Mouse (Mus musculus): ENCODE measurements around the gene Brd3.

Brd3 gene

DNA sequence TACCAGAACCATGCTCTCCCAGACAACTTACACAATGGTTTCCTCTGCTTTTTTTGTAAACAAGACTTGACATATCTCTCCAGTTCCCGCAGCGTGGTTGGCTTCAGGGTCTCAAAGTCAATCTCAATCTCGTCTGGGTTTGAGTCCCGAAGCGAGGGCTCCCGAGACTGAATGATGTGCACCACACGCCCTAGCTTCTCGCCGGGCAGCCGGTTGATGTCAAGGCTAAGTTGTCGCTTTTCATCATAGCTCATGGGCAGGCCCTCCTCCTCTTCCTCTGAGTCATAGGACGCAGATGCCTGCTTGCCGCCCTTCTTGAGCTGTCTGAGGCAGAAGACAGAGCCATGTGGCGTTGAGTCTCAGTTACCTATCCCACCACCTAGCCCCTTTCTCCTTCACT lies 57.2 kb downstream of the Brd3 start:
- TF ChIP-seq POU5F1 (IDR thresholded peaks at IDR 0.05; ENCODE audit: borderline replicate concordance, low read length) (no peak), NANOG (IDR thresholded peaks at IDR 0.05; ENCODE audit: borderline replicate concordance, low read length) (no peak), CTCF (conservative IDR thresholded peaks at IDR 0.05; ENCODE audit: low read length) (no peak)
- Histone ChIP-seq H3K9me3 (ENCODE audit: low read length) (no peaks in the 10 kb centered on the region), H3K36me3 (ENCODE audit: insufficient read depth, low read length) (peaks cover 99% of the 10 kb centered on the region), H3K27me3 (ENCODE audit: insufficient read depth, low read length) (no peaks in the 10 kb centered on the region), H3K4me3 (replicated peaks; ENCODE audit: low read length) (no peak overlapping the region), H3K4me1 (replicated peaks; ENCODE audit: low read depth, low read length) (peaks cover 44% of the 10 kb centered on the region)

GRCm38 (mm10) chr2:27447782-27448181 lies 59.7 kb downstream of the Brd3 start:
- peaks cover 53% of the 10 kb centered on the region for H3K4me1 ChIP-seq (replicated peaks; ENCODE audit: low read depth, low read length)
- H3K9me3 ChIP-seq (ENCODE audit: low read length) = no peaks in the 10 kb centered on the region
- no peak overlapping the region for H3K4me3 ChIP-seq (replicated peaks; ENCODE audit: low read length)
- TF ChIP-seq CTCF (conservative IDR thresholded peaks at IDR 0.05; ENCODE audit: low read length) (peak; percentile 46), POU5F1 (IDR thresholded peaks at IDR 0.05; ENCODE audit: borderline replicate concordance, low read length) (no peak), NANOG (IDR thresholded peaks at IDR 0.05; ENCODE audit: borderline replicate concordance, low read length) (no peak)
- H3K36me3 ChIP-seq (ENCODE audit: insufficient read depth, low read length) = peaks cover 86% of the 10 kb centered on the region
- H3K27me3 ChIP-seq (ENCODE audit: insufficient read depth, low read length) = no peaks in the 10 kb centered on the region

DNA sequence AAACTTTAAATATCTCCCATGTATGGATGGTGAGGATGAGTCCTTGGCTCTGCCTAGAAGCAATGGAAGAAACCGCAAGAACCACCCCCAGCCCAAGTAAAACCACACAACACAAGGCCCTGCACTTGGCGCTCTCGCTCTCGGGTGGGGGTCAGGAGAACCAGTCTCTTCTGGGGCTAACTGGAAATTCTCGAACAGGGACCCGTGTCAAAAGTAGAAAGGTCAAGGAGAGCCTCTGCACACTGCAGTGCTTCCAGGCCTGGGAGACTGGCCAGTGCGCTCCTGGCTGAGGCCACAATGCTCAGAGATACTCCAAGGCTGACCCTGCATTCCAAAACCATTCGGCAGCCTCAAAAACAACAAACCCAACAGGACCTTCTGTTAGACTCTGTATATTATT lies 60.6 kb downstream of the Brd3 start:
- TF ChIP-seq CTCF (conservative IDR thresholded peaks at IDR 0.05; ENCODE audit: low read length) (no peak), POU5F1 (IDR thresholded peaks at IDR 0.05; ENCODE audit: borderline replicate concordance, low read length) (no peak), NANOG (IDR thresholded peaks at IDR 0.05; ENCODE audit: borderline replicate concordance, low read length) (no peak)
- H3K4me1 ChIP-seq (replicated peaks; ENCODE audit: low read depth, low read length) = peaks cover 54% of the 10 kb centered on the region
- H3K36me3 ChIP-seq (ENCODE audit: insufficient read depth, low read length) = peaks cover 77% of the 10 kb centered on the region
- no peaks in the 10 kb centered on the region for H3K27me3 ChIP-seq (ENCODE audit: insufficient read depth, low read length)
- H3K9me3 ChIP-seq (ENCODE audit: low read length) = no peaks in the 10 kb centered on the region
- H3K4me3 ChIP-seq (replicated peaks; ENCODE audit: low read length) = no peak overlapping the region

DNA sequence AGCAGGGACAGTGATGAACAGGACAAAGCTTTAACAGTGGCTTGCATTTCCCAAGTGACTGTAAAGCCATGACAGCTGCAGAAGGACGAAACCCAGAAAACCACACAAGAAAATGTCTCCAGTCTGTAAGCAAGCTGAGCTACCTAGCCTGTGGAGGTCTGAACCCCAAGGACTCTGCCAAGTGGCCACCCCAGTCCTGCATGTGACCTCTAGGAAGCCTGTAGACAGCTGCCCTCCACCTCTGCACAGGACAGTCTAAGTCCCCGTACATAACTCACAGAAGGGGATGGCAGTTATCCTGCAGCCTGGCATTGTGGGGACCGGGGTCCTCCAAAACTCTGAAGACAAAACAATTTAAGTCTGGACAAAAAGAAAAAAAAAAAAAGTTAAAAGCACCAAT lies 61.6 kb downstream of the Brd3 start:
- TF ChIP-seq NANOG (IDR thresholded peaks at IDR 0.05; ENCODE audit: borderline replicate concordance, low read length) = no peak
- TF ChIP-seq CTCF (conservative IDR thresholded peaks at IDR 0.05; ENCODE audit: low read length) = no peak
- no peak for TF ChIP-seq POU5F1 (IDR thresholded peaks at IDR 0.05; ENCODE audit: borderline replicate concordance, low read length)

DNA sequence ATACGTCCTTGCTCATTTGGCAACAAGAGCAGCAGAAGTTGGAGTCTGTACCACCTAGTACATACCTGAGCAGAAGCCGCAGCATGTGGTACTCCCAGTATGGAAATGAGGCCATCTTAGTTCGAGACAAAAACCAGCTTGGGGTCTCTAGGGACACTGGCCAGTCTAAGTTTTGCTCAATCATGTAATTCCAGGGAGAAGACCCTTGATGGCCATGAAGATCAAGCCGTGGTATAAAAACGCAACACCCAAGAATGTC lies 64.1 kb downstream of the Brd3 start:
- H3K4me1 ChIP-seq (replicated peaks; ENCODE audit: low read depth, low read length) = peaks cover 42% of the 10 kb centered on the region
- H3K9me3 ChIP-seq (ENCODE audit: low read length) = no peaks in the 10 kb centered on the region
- H3K27me3 ChIP-seq (ENCODE audit: insufficient read depth, low read length) = no peaks in the 10 kb centered on the region
- no peak for TF ChIP-seq POU5F1 (IDR thresholded peaks at IDR 0.05; ENCODE audit: borderline replicate concordance, low read length)
- TF ChIP-seq CTCF (conservative IDR thresholded peaks at IDR 0.05; ENCODE audit: low read length) = no peak
- TF ChIP-seq NANOG (IDR thresholded peaks at IDR 0.05; ENCODE audit: borderline replicate concordance, low read length) = no peak
- H3K36me3 ChIP-seq (ENCODE audit: insufficient read depth, low read length) = peaks cover 42% of the 10 kb centered on the region
- H3K4me3 ChIP-seq (replicated peaks; ENCODE audit: low read length) = peak overlapping the region; percentile 86

More for the DNA sequence above, 61.6 kb downstream of the Brd3 start:
- H3K27me3 ChIP-seq (ENCODE audit: insufficient read depth, low read length) = no peaks in the 10 kb centered on the region
- H3K9me3 ChIP-seq (ENCODE audit: low read length) = no peaks in the 10 kb centered on the region
- H3K4me3 ChIP-seq (replicated peaks; ENCODE audit: low read length) = no peak overlapping the region
- H3K4me1 ChIP-seq (replicated peaks; ENCODE audit: low read depth, low read length) = peaks cover 59% of the 10 kb centered on the region
- H3K36me3 ChIP-seq (ENCODE audit: insufficient read depth, low read length) = peaks cover 68% of the 10 kb centered on the region

- peaks cover 37% of the 10 kb centered on the region for H3K36me3 ChIP-seq (ENCODE audit: insufficient read depth, low read length)
- TF ChIP-seq POU5F1 (IDR thresholded peaks at IDR 0.05; ENCODE audit: borderline replicate concordance, low read length) = no peak
- no peak for TF ChIP-seq CTCF (conservative IDR thresholded peaks at IDR 0.05; ENCODE audit: low read length)
- no peaks in the 10 kb centered on the region for H3K9me3 ChIP-seq (ENCODE audit: low read length)
- H3K4me1 ChIP-seq (replicated peaks; ENCODE audit: low read depth, low read length) = peaks cover 42% of the 10 kb centered on the region
- H3K27me3 ChIP-seq (ENCODE audit: insufficient read depth, low read length) = no peaks in the 10 kb centered on the region
- H3K4me3 ChIP-seq (replicated peaks; ENCODE audit: low read length) = peak overlapping the region; percentile 86
Observed at GRCm38 (mm10) chr2:27442708-27443449, 64.6 kb downstream of the Brd3 start.

- no peaks in the 10 kb centered on the region for H3K9me3 ChIP-seq (ENCODE audit: low read length)
- H3K27me3 ChIP-seq (ENCODE audit: insufficient read depth, low read length) = no peaks in the 10 kb centered on the region
- no peak for TF ChIP-seq POU5F1 (IDR thresholded peaks at IDR 0.05; ENCODE audit: borderline replicate concordance, low read length)
- H3K4me3 ChIP-seq (replicated peaks; ENCODE audit: low read length) = peak within 1 kb of the TSS; percentile 86
- peaks cover 45% of the 10 kb centered on the region for H3K4me1 ChIP-seq (replicated peaks; ENCODE audit: low read depth, low read length)
- peaks cover 29% of the 10 kb centered on the region for H3K36me3 ChIP-seq (ENCODE audit: insufficient read depth, low read length)
Observed at GRCm38 (mm10) chr2:27441767-27442707, 65.4 kb downstream of the Brd3 start, which contains the start of gene Brd3os. TSS of gene Brd3os (plus strand) at chr2:27442324.

DNA sequence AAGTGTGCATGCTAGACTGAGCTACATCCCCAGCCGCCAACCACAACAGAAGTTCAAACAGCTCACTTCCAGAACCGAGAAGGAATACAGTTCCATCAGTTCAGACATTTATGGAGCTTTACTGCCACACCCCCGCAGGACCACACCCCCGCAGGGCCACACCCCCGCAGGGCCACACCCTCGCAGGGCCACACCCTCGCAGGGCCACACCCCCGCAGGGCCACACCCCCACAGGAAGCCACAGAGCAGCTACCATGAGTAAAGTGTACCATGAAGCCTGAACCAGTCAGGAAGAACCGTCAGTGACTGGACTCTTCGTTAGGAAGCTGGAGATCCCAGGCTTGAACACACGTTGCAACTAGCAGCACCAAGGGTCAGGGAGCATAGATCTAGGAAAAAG lies 69.2 kb downstream of the Brd3 start:
- Histone ChIP-seq H3K27me3 (ENCODE audit: insufficient read depth, low read length) (0 out of 2 replicates have a peak, but pooled peaks cover 3% of the 10 kb centered on the region), H3K36me3 (ENCODE audit: insufficient read depth, low read length) (no peaks in the 10 kb centered on the region), H3K4me1 (replicated peaks; ENCODE audit: low read depth, low read length) (peaks cover 33% of the 10 kb centered on the region), H3K4me3 (replicated peaks; ENCODE audit: low read length) (no peak overlapping the region), H3K9me3 (ENCODE audit: low read length) (no peaks in the 10 kb centered on the region)
- no peak for TF ChIP-seq NANOG (IDR thresholded peaks at IDR 0.05; ENCODE audit: borderline replicate concordance, low read length)
- TF ChIP-seq CTCF (conservative IDR thresholded peaks at IDR 0.05; ENCODE audit: low read length) = no peak
- TF ChIP-seq POU5F1 (IDR thresholded peaks at IDR 0.05; ENCODE audit: borderline replicate concordance, low read length) = no peak

Data from E14TG2a.4 (cell line).